Mouse (Mus musculus) brain, embryonic 14.5 days (tissue): ENCODE measurements around the gene Gm1123. TPM values are rescaled to one million over a fixed set of nuclear protein-coding genes. Genes with fewer than 3 reads are reported as not detected.

Experiments used
- DNase-seq: peaks from one replicate; pipeline ENCODE4 v3.0.0-alpha.2; 2011; ENCODE audit warnings: low read depth
- CTCF ChIP-seq: fragments of 200-500 bp; IDR thresholded peaks from 2 replicates; pipeline ENCODE4 v1.5.1; 2012; ENCODE audit warnings: inconsistent platforms, mild to moderate bottlenecking, moderate library complexity, borderline replicate concordance; ENCODE audit not compliant: insufficient read depth, insufficient read length; ENCODE audit errors: extremely low read depth
- POLR2A ChIP-seq: fragments of 200-500 bp; IDR thresholded peaks from 2 replicates; pipeline ENCODE4 v1.6.1; 2012; ENCODE audit warnings: mild to moderate bottlenecking, inconsistent platforms, borderline replicate concordance; ENCODE audit not compliant: poor library complexity, insufficient read depth, insufficient read length, severe bottlenecking; ENCODE audit errors: extremely low read depth
- polyA plus RNA-seq: library from polyadenylated mRNA; depleted of rRNA; stranded (reverse); fragments of >200 nt; gene quantifications from 2 replicates; pipeline ENCODE4 v1.2.3, GENCODE M21; 2012; rRNA removed

Gm1123 gene
- polyA plus RNA-seq, 1 experiment, result 0.08 TPM

GRCm38 (mm10) chr9:98963661-98964060, 71.9 kb downstream of the Gm1123 start:
- TF ChIP-seq CTCF (no peak), POLR2A (no peak)
- DNase-seq, result no peak

GRCm38 (mm10) chr9:98962478-98963142, 72.9 kb downstream of the Gm1123 start:
- no peak for TF ChIP-seq CTCF
- TF ChIP-seq POLR2A, result no peak
- no peak for DNase-seq

- no peak for DNase-seq
Observed at GRCm38 (mm10) chr9:98961591-98962477, 73.7 kb downstream of the Gm1123 start.

GRCm38 (mm10) chr9:98960348-98960747, 75.2 kb downstream of the Gm1123 start:
- DNase-seq, result no peak
- TF ChIP-seq CTCF, result peak; percentile 14; the same call in 1 of the 2 replicates
- no peak for TF ChIP-seq POLR2A

More at GRCm38 (mm10) chr9:98961591-98962477, 73.7 kb downstream of the Gm1123 start:
- no peak for TF ChIP-seq CTCF
- no peak for TF ChIP-seq POLR2A

- TF ChIP-seq POLR2A (no peak), CTCF (no peak)
- DNase-seq, result no peak
Observed at GRCm38 (mm10) chr9:98959851-98960250, 75.7 kb downstream of the Gm1123 start.

GRCm38 (mm10) chr9:98958628-98959027, 76.9 kb downstream of the Gm1123 start:
- no peak for TF ChIP-seq POLR2A
- TF ChIP-seq CTCF, result no peak

GRCm38 (mm10) chr9:98957751-98958351, 77.7 kb downstream of the Gm1123 start:
- DNase-seq, result peak; percentile 68
- TF ChIP-seq CTCF, result no peak
- TF ChIP-seq POLR2A, result no peak

More at GRCm38 (mm10) chr9:98958628-98959027, 76.9 kb downstream of the Gm1123 start:
- DNase-seq, result no peak

Other genes with a start within 250 kb of the Gm1123 start
- gene Prr23a1, start 193.2 kb downstream of the Gm1123 start, polyA plus RNA-seq, result 0.08 TPM in 1 of 2 replicates, not detected in the other
- gene Prr23a2, start 179.2 kb downstream of the Gm1123 start, polyA plus RNA-seq, result not detected in 2 replicates
- gene Prr23a3, start 170.9 kb downstream of the Gm1123 start, polyA plus RNA-seq, result not detected in 2 replicates
- not detected in 2 replicates for gene 7420426K07Rik, start 132.6 kb downstream of the Gm1123 start, polyA plus RNA-seq
- 0.24 and 0.74 TPM in 2 replicates for gene Foxl2, start 80.4 kb downstream of the Gm1123 start, polyA plus RNA-seq
- gene Faim, start 49.3 kb downstream of the Gm1123 start, polyA plus RNA-seq, result 21.9 and 35.6 TPM in 2 replicates
- 7.5 and 8.6 TPM in 2 replicates for gene Pik3cb, start 104.9 kb upstream of the Gm1123 start, polyA plus RNA-seq
- gene Faiml, start 201.5 kb upstream of the Gm1123 start, polyA plus RNA-seq, result not detected in 2 replicates
- gene Cep70, start 207.7 kb upstream of the Gm1123 start, polyA plus RNA-seq, result 32.7 and 34.0 TPM in 2 replicates